Mouse (Mus musculus) kidney, adult 2 months (tissue): ENCODE data around the gene Zfp683.

Source experiments
- CTCF ChIP-seq: fragments of 200-500 bp; conservative IDR thresholded peaks from 2 replicates; pipeline ENCODE4 v1.5.1; 2011; ENCODE audit warnings: low read depth, mild to moderate bottlenecking, control low read depth, low read length, moderate library complexity, mixed read lengths; ENCODE audit not compliant: insufficient read depth, insufficient read length
- POLR2A ChIP-seq: fragments of 200-500 bp; IDR thresholded peaks from one replicate; pipeline ENCODE4 v1.6.1; 2011; ENCODE audit warnings: low read depth, low read length, control low read depth

DNA sequence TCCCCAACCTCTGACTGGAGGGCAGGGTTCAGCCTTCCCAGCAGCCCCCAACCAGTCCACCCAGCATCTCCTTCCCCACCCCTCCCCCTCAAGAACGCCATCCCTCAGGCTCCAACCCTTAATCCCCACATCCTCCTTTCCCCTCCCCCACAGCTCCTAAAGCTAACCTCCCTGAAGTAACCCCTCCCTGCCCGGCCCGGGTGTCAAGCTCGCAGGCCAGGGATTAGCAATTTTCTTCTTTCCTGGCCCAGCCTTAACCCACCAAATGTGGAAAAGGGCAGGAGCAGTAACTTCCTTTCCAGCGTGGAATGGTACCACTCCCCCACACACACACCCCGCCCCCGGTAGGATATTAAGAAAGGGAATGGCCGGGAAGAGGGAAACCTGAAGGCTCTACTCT lies 36.9 kb upstream of the Zfp683 start:
- TF ChIP-seq POLR2A (no peak), CTCF (no peak)
